Mouse (Mus musculus) lung, adult 18-20 months (tissue): ENCODE measurements around the gene Neo1.
A peak's percentile ranks its signal among the peaks of the same experiment; 100 is the strongest.

Experiments used
- DNase-seq, 2 experiments: peaks; one replicate each; pipeline ENCODE4 v3.0.0; 2022; ENCODE audit warnings: mixed read lengths in 2 of 2

Gene Neo1

DNA sequence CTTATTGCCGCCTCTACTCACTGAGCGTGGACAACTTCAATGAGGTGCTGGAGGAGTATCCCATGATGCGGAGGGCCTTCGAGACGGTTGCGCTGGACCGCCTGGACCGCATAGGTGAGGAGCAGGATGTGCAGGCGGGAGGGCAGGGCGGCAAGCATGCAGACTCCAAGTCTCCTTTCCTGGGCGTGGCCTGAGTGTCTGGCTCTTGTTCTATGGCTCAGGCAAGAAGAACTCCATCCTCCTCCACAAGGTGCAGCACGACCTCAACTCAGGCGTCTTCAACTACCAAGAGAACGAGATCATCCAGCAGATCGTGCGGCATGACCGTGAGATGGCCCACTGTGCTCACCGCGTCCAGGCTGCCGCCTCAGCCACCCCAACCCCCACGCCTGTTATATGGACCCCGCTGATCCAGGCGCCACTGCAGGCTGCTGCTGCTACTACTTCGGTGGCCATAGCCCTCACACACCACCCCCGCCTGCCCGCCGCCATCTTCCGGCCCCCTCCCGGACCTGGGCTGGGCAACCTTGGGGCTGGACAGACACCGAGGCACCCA lies 177.1 kb downstream of the Neo1 start:
- no peak for DNase-seq

DNA sequence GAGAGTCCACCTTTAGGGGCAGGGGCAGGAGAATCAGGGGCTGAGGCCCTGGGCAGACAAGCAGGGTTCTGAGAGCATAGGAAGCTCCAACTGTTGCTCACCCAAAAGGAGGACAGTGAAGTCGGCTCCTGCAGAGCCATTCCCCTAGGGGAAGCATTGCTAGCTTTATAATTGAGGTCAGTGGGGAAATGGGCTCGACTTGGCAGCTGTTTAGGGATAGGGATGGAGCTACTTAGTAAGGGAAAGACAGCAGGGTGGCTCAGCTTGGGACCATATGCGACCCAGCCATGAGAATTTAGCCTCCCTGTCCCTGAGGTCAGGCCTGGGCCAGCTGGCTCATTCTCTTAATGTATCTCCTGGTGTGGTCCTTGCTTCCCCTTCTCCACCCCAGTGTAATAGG lies 181.3 kb downstream of the Neo1 start:
- DNase-seq = no peak

DNA sequence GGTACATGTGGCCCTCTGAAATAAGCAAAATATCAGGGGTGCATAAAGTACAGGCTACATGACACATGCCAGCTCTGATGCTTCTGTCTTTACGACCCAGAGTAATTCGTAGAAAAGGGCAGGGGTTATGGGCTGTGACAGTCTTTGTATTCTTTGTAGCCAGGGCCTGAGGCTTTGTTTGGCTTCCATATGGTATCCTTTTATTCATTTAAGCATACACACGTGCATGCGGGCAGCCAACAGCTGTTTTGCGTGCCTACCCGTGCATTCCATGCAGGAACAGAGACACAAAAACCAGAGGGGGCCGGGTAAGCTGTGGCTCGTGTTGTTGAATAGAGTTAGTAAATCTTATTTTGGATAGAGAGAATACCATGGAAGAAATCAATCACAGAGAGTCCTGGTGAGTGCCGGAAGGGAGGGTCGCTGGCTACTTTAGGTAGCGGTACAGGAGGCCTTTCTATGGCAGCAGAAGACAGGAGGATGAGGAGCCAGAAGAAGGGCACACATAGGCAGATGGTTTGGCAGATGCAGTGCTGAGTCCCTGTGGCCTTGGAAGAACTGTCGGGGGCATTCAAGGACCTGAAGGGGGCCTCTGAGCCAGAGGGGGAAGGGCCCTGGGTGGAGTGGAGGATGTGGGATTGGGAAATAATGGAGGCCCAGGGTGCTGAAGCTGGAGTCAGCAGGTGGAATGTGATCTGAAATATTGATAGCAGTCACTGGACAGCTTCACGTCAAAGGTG lies 186.5 kb downstream of the Neo1 start:
- DNase-seq = no peak

DNA sequence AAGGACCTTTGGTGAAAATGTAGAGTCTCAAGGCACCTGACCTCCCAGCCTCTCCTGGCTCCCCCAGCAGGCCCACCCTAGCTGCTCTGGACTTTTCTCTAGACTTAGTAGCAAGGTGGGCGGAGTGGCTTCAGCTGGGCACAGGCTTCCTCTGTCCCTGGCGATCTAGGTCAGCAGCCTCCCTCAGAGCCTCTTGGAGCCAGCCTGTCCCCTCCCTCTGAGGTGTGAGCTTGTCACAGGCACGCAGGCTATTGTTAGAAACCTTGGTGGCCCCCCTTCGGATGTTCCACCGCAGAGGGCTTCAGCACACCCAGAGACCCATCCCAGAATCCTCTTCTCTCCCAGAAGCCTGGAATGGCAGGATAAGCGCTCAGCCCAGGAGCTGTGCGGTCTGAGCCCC lies 188.6 kb downstream of the Neo1 start:
- DNase-seq = peak in 1 of 2 experiments; percentile 10

DNA sequence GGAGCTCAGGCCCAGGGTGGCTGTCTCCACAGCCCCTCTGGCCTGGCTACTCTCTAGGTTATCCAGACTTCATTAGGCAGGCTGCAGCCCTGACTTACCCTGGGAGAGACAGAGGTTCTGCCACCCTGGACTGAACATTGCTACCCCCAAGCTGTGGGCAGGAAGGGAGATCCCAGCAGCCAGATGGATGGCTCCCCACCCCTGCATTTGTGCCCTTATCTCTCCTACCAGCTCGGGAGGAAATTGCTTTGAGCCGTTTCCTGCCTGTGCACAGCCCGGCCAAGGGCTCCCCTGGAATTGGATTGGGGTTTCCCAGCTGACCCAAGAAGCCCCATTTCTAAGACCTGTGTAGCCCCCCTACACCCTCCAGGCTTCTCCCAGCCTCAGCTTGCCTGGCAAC lies 189.2 kb downstream of the Neo1 start:
- peak; percentile 7 to 28 for DNase-seq

DNA sequence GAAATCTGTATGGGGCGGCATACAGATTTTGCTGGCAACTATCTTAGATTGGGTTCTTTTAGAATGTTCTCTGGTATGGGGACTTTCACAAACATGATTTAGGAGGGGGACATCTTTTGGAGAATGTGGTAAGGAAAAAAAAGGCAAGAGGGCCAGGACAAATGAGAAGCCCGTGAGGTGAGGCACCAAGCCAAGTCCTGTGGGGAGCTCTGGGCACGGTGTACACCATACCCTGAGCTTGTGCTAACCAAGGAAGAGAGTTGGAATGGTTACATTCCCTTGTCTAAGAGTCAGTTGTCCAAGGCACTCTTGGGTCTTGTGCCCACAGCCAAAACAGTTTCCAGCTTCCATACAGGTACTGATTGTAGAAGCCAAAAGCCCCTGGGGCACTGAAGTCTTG lies 191.6 kb downstream of the Neo1 start:
- no peak for DNase-seq

DNA sequence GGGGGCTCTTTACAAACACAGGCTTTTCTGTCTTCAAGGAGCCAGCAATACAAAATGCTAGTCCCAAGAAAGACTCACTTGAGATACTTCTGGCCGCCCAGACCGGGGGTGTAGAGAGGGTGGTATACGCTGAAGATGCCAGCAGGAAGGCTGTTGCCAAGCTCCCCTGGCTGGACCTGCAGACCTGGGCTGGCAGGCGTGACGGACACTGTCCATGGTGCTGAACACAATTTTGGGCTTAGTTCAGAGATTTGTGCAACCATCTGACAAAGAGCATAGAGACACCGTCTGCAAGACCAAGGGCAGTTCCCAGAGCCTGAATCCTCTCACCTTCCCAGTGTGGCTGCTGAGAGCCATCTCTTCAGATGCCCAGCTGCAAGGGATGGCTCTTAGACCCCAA lies 194.6 kb downstream of the Neo1 start:
- DNase-seq = peak in 1 of 2 experiments; percentile 9

DNA sequence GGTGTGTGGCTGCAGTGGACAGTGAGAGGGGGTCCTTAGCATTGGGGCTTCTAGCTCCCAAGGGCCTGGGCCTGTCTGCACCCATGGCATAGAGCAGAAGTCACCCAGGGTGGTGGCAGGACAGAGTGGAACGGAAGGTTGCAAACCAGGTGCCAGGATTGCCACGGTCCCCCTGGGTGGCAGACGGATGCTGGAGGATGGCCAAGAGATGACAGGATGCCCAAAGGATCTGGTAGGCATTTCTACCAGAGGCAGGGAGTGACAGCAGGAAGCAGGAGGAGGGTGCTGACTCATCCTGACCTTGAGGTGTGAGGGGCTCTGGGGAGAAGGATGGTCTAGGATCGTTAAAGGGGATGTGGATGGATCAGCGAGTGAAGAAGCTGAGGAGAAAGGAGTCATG lies 197.7 kb downstream of the Neo1 start:
- DNase-seq = no peak

DNA sequence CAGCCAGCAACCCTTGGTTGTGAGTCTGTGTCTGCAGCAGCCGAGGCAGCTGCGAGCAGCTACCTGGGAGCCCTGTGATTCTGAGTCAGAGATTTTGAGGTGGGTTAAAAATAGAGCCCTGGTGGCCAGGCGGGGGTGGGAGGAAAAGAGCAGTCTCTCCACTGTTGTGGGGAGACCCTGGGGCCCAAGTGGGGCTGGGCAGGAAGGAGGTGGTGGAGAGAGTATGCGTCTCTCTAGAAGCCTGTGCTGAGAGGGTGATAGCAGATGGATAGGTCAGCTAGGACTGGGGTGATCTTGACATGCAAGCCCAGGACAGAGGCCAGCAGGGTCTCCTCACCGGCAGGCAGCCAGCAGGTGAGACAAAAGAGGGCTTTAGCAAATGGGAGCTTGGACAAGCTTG lies 199.1 kb downstream of the Neo1 start:
- DNase-seq = no peak

DNA sequence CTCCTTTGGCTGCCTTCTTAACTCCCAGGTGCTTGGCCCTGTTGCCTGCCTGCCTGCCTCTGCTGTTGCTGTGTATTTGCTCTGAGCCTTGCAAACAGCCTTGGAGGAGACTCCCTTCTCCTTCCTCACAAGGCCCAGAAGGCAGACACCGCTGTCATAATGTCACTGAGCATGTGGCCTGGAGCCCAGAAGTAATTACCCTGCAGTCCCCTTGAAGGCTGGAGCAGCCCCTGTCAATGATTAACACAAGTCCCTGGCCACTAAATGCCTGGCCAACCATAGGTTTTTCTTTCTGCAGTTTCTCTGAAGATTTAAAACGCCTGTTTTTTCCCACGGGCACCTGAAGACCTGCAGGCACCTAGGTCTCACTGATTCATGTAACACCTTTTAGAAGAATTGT lies 203.3 kb downstream of the Neo1 start:
- no peak for DNase-seq

DNA sequence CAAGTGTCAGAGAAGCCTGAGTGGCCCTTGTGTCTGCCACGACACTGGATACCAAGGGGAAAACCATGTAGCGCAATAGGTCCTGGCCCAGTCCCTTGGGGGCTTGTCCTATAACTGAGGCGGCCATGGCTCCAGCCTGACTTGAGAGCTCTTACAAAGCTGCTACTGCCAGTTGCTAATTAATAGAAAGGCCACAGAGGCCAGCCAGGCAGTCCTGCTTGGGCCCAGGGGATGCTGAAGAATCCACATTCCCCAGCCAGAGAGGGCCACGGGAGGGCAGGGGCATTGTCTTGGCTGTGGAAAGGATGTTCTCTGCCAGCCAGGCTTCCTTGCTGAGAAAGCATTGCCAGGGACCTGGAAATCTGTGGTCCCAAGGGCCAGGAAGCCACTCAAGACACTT lies 206.6 kb downstream of the Neo1 start:
- no peak for DNase-seq
